Mouse (Mus musculus): ENCODE measurements around the gene Slc7a9. TPM values are rescaled to one million over a fixed set of nuclear protein-coding genes. Genes with fewer than 3 reads are reported as not detected.

Slc7a9 gene
- total RNA-seq (2023), result not detected

DNA sequence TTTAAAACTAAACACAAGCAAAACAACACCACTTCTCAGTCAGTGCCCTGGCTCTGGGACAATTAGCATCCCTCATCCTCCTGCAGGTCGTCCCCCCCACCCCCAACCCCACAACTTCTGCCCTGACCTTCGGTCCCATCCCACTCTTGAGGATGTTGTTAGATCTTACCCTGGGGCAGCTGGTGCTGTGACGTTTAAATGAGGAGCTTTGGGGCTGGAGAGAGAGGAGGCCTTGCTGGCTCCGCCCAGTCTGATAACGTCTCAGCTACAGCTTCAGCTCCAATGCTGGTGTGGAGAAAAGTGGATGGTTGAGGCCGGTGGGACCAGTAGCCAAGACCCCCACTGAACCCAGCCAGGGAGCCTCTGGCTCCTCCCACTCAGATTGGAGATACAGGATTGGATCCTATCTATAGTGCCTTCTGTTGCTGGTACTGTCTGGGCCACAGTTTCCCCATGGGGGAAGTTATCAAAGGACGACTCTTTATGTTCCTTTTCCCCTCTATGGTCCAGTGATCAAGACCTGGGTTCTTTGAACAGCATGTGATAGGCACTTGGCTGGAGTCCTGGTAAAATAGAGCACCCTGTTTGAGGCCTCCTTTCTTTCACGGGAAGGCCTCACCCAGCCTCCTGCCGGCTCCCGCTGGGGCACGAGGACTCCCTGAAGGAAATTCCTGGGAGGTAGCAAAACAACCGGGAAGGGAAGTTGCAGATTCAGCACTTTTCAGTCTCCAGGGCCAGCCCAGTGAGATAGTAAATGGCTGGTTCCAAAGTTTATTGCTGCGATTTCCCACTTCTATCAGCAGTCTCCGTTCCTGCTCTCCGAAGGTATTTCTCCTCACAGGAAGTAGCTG, at the start of gene Slc7a9:
Gene Slc7a9 (plus strand): TSS at position 801 of the 851 bp plus-strand sequence.

Other genes starting within 250 kb of the Slc7a9 start
- not detected for gene Lrp3, start 233.3 kb upstream of the Slc7a9 start, total RNA-seq (2023)
- gene Gpatch1, start 130.4 kb upstream of the Slc7a9 start, total RNA-seq (2023), result 10 to 100 TPM in 1 of 2 experiments, 1 to 10 TPM in 1; 9.1 to 12.4 TPM
- gene Rhpn2, start 114.6 kb upstream of the Slc7a9 start, total RNA-seq (2023), result under 1 TPM; 0.16 to 0.21 TPM
- gene Faap24, start 52.0 kb upstream of the Slc7a9 start, total RNA-seq (2023), result 1 to 10 TPM; 4.9 to 6.7 TPM
- gene Cep89, start 51.8 kb upstream of the Slc7a9 start, total RNA-seq (2023), result 1 to 10 TPM; 6.1 to 7.4 TPM
- gene Tdrd12, start 88.9 kb downstream of the Slc7a9 start, total RNA-seq (2023), result not detected
- 10 to 100 TPM; 12.9 to 13.7 TPM for gene Nudt19, start 107.5 kb downstream of the Slc7a9 start, total RNA-seq (2023)
- under 1 TPM in 1 of 2 experiments, not detected in 1; 0.06 TPM for gene Rgs9bp, start 136.8 kb downstream of the Slc7a9 start, total RNA-seq (2023)
- gene Ankrd27, start 137.4 kb downstream of the Slc7a9 start, total RNA-seq (2023), result 10 to 100 TPM; 30.3 to 35.3 TPM
- gene Pdcd5, start 198.7 kb downstream of the Slc7a9 start, total RNA-seq (2023), result 10 to 100 TPM; 37.1 to 42.2 TPM